Mouse (Mus musculus): ENCODE results near the gene Calhm3.

The Calhm3 gene

DNA sequence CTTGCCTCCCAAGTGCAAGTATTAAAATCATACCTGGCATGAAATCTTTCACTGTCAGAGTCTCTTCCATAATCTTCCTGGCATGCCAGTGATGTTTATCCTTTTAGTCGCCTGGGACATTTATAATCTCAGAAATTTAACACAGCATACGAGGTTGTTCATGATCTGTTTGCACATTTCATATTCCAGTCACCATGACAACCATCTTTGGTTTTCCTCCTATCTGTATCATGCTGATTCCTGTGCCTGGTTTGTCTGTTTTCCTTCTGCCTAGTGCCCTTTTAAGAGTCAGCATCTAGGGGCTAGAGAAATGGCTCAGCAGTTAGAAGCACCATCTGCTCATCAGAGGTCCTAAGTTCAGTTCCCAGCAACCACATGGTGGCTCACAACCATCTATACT is 38.9 kb downstream of the Calhm3 start:
- DNase-seq (ENCODE audit: low spot score), result no peak

DNA sequence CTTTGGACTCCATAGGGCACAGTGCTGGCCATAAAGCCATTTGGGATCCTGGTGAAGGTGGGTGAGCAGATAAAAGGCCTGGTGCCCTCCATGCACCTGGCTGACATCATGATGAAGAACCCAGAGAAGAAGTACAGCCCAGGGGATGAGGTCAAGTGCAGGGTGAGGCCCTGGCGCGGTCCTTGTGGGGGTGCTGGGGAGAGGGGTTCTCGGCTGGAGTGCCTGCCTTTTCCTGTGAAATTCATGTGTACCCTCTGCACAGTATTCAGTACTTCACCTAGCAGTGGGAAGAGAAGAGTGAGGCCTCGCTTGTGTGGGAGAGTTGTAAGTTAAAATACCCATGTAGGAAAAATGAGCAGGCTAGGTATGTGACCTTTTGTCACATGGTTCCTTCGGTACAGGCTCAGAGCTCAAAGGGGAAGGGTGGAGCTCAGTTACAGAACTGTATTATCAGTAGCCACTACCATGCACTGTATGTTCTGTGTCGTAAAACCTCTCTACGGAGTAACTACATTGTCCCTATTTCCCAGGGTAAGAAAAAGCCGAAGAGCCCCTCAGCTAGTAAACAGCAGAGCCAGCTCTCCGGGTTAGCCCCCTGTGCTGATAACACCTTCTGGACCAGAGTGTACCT is 52.8 kb downstream of the Calhm3 start:
- DNase-seq (ENCODE audit: low spot score), result no peak
